Mouse (Mus musculus) kidney, postnatal 0 days (tissue): Measurements from ENCODE around the gene Hsd17b3. TPM values are rescaled to one million over a fixed set of nuclear protein-coding genes. Genes with fewer than 3 reads are reported as not detected.
"Not testable (repeated sequence)": the region's sequence is repeated elsewhere in the genome, so short reads cannot be mapped to it uniquely, and the experiment has no call there.

Experiments
- ATAC-seq: fragments of 200-750 bp; cut with Nextera tagmentation; replicated peaks from 2 replicates; pipeline ENCODE4 v1.8.0; 2017; ENCODE audit warnings: low read depth, moderate number of reproducible peaks, moderate TSS enrichment, moderate library complexity; ENCODE audit not compliant: low FRiP score
- DNase-seq: peaks from one replicate; pipeline ENCODE4 v3.0.0-alpha.2; 2016; ENCODE audit warnings: low spot score
- H3K27ac ChIP-seq: fragments of 300-500 bp; sonication (generic); 2 replicates; pipeline ENCODE4 v1.5.1; 2014; ENCODE audit warnings: mild to moderate bottlenecking
- H3K27me3 ChIP-seq: fragments of 300-500 bp; sonication (generic); 2 replicates; pipeline ENCODE4 v1.6.1; 2014; ENCODE audit warnings: low read length, mixed read lengths; ENCODE audit not compliant: insufficient read depth
- H3K36me3 ChIP-seq: fragments of 300-500 bp; sonication (generic); 2 replicates; pipeline ENCODE4 v1.6.1; 2014; ENCODE audit warnings: low read length, mixed read lengths; ENCODE audit not compliant: insufficient read depth
- H3K4me1 ChIP-seq: fragments of 300-500 bp; sonication (generic); replicated peaks from 2 replicates; pipeline ENCODE4 v1.6.1; 2014; ENCODE audit warnings: antibody characterized with exemption, low read length, mixed read lengths; ENCODE audit not compliant: insufficient read depth
- H3K4me2 ChIP-seq: fragments of 300-500 bp; sonication (generic); 2 replicates; pipeline ENCODE4 v1.6.1; 2014; ENCODE audit warnings: mild to moderate bottlenecking, low read length, moderate library complexity, mixed read lengths
- H3K4me3 ChIP-seq: fragments of 300-500 bp; sonication (generic); replicated peaks from 2 replicates; pipeline ENCODE4 v1.5.1; 2014; ENCODE audit warnings: low read depth, low read length
- H3K9ac ChIP-seq: fragments of 300-500 bp; sonication (generic); 2 replicates; pipeline ENCODE4 v1.6.1; 2014; ENCODE audit warnings: low read depth, low read length
- H3K9me3 ChIP-seq: fragments of 300-500 bp; sonication (generic); replicated peaks from 2 replicates; pipeline ENCODE4 v1.6.1; 2016; ENCODE audit warnings: low read length, inconsistent platforms, mixed read lengths
- CTCF ChIP-seq: IDR thresholded peaks from 2 replicates; pipeline ENCODE4 v1.5.1; 2016; ENCODE audit warnings: antibody characterized with exemption, low read depth, mild to moderate bottlenecking, moderate library complexity
- WGBS: fragments of 180-500 bp; shearing (Covaris S2); extraction: QIAGEN DNeasy Blood & Tissue Kit; methylation state at CpG from one replicate; pipeline ENCODE4 v1.1.7; 2014; 5-methylcytosine and 5-hydroxymethylcytosine counted together
- polyA plus RNA-seq: library from polyadenylated mRNA; unstranded; fragments of >200 nt; fragmentation: Nextera tagmentation; extraction: Ambion mirVana; gene quantifications from 2 replicates; pipeline ENCODE4 v1.2.1, GENCODE M21; 2015

Hsd17b3 gene
- polyA plus RNA-seq, 1 experiment from 2014 or later: not detected

DNA sequence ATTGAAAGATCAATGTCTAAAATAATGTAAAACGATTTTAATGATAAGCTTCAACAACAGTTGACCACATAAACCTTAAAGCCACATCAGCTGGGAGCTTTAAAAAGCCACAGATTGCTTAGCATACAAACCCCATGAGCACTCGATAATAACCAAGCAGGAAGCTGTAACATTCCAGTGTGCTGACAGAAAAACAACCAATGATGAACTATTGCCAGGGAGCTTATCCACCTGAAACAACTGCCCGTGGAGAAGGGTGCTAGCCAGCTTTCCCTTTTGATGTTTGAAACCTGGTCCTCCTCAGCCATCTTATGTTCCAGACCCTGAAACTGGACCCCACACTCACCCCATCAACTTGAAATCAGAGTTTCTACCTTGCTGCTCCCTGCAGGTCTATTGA lies 22.4 kb downstream of the Hsd17b3 start:
- Histone ChIP-seq H3K9ac (no peak overlapping the region), H3K27ac (no peak overlapping the region)
- peak; percentile 64 for DNase-seq

DNA sequence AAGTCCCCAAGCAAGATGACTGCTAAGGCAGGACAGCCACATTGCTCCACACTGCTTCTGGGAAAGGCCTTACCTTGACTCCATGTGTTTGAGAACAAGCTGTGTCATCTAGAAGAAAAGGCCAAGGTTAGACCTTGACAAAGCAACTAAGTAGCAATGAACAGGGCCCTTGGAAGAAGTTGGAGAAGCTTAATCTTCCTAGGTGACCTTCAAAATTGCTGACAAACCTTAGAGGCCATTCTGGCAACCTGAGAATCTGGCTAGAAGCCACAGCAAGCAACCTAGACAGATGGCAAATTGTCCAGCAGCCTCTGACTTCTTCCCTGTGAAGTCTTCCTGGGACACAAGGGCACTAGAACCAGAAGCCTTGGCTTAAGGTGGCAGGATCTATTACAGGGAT lies 24.8 kb downstream of the Hsd17b3 start:
- ATAC-seq (no peak), DNase-seq (no peak)

More for the DNA sequence above, 22.4 kb downstream of the Hsd17b3 start:
- H3K4me1 ChIP-seq: no peaks in the 10 kb centered on the region
- no peaks in the 10 kb centered on the region for H3K27me3 ChIP-seq
- H3K36me3 ChIP-seq: no peaks in the 10 kb centered on the region
- TF ChIP-seq CTCF: no peak
- no peak overlapping the region for H3K4me2 ChIP-seq
- ATAC-seq: no peak; the same call in 1 of the 2 replicates
- no peaks in the 10 kb centered on the region for H3K9me3 ChIP-seq
- no peak overlapping the region for H3K4me3 ChIP-seq
- 9% methylated on average over 3 of the region's 3 CpGs for WGBS

GRCm38 (mm10) chr13:64060935-64061506 lies 28.0 kb downstream of the Hsd17b3 start:
- DNase-seq (no peak), ATAC-seq (no peak)
- 86% methylated on average over 5 of the region's 5 CpGs for WGBS
- H3K4me1 ChIP-seq: no peaks in the 10 kb centered on the region
- H3K27me3 ChIP-seq: no peaks in the 10 kb centered on the region
- no peak overlapping the region for H3K27ac ChIP-seq
- H3K4me2 ChIP-seq: no peak overlapping the region
- TF ChIP-seq CTCF: no peak
- no peaks in the 10 kb centered on the region for H3K9me3 ChIP-seq
- no peaks in the 10 kb centered on the region for H3K36me3 ChIP-seq
- H3K9ac ChIP-seq: no peak overlapping the region
- no peak overlapping the region for H3K4me3 ChIP-seq

More for the DNA sequence above, 24.8 kb downstream of the Hsd17b3 start:
- no peaks in the 10 kb centered on the region for H3K4me1 ChIP-seq
- H3K27me3 ChIP-seq: no peaks in the 10 kb centered on the region
- H3K9ac ChIP-seq: no peak overlapping the region
- no peak overlapping the region for H3K27ac ChIP-seq
- no peak overlapping the region for H3K4me3 ChIP-seq
- no peaks in the 10 kb centered on the region for H3K36me3 ChIP-seq
- TF ChIP-seq CTCF: no peak
- no peaks in the 10 kb centered on the region for H3K9me3 ChIP-seq
- no peak overlapping the region for H3K4me2 ChIP-seq

DNA sequence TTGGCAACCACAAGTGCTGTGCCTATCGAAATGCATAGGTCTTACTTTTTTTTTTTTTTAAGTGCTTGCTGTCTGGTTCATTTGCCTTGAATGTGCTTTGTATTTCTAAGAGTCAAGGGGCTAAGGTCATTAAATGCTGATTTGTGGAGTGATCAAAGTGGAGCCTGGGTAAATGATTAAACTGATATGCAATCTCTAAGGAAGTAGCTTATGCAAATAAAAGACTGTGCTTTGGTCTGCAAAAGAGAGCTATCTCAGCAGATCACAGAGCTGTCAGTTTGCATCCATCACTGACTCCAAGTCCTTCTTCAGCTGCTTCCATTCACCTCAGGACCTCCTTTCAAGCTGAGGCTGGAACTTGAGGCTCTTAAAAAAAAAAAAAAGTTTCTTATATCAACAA lies 35.1 kb downstream of the Hsd17b3 start:
- no peak for TF ChIP-seq CTCF
- Histone ChIP-seq H3K9me3 (peaks cover 7% of the 10 kb centered on the region; the same call in 1 of the 2 replicates), H3K4me2 (no peak overlapping the region), H3K27me3 (no peaks in the 10 kb centered on the region), H3K4me3 (no peak overlapping the region), H3K27ac (no peak overlapping the region), H3K36me3 (no peaks in the 10 kb centered on the region), H3K4me1 (no peaks in the 10 kb centered on the region), H3K9ac (no peak overlapping the region)
- DNase-seq (peak; percentile 31), ATAC-seq (0 out of 2 replicates have a peak, but pooled peaks have one; percentile 29)
- WGBS: 29% methylated on average over 1 of the region's 1 CpGs

- not testable (repeated sequence) for H3K4me2 ChIP-seq, H3K27ac ChIP-seq, H3K9ac ChIP-seq, DNase-seq, H3K4me1 ChIP-seq, H3K4me3 ChIP-seq, ATAC-seq, H3K9me3 ChIP-seq, H3K27me3 ChIP-seq, H3K36me3 ChIP-seq
- 74% methylated on average over 2 of the region's 2 CpGs for WGBS
Measured at GRCm38 (mm10) chr13:64052281-64052680, 36.7 kb downstream of the Hsd17b3 start.

DNA sequence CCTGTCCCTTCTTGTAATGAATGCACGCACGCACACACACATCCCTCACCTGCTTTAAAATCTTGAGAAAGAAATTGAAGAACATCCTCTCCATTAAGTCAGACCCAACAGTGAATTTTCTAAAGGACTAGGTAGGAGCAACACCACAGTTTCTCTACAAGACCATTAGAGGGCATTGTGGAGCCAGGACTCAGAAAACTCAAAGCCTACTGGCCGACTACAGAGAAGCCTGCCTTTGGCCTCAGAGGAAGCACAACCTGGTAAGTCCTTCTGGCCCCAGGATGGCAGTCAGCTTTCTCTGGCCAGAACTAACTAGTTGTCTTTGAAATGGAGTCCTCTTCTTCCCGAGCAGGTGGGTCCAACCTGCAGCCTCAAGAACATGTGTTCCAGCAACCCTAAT lies 38.1 kb downstream of the Hsd17b3 start:
- no peak overlapping the region for H3K4me3 ChIP-seq
- peak; percentile 56 for DNase-seq
- H3K9me3 ChIP-seq: peaks cover 7% of the 10 kb centered on the region; the same call in 1 of the 2 replicates
- peak; percentile 60 for TF ChIP-seq CTCF
- WGBS: 71% methylated on average over 4 of the region's 4 CpGs
- ATAC-seq: no peak
- no peaks in the 10 kb centered on the region for H3K36me3 ChIP-seq
- no peak overlapping the region for H3K4me2 ChIP-seq
- H3K27me3 ChIP-seq: no peaks in the 10 kb centered on the region
- H3K4me1 ChIP-seq: no peaks in the 10 kb centered on the region
- H3K27ac ChIP-seq: no peak overlapping the region
- no peak overlapping the region for H3K9ac ChIP-seq

GRCm38 (mm10) chr13:64049535-64049934 lies 39.5 kb downstream of the Hsd17b3 start:
- Histone ChIP-seq H3K9ac (no peak overlapping the region), H3K36me3 (no peaks in the 10 kb centered on the region)

More at GRCm38 (mm10) chr13:64049535-64049934, 39.5 kb downstream of the Hsd17b3 start:
- H3K4me3 ChIP-seq: no peak overlapping the region
- H3K4me1 ChIP-seq: no peaks in the 10 kb centered on the region
- DNase-seq: no peak
- no peak for TF ChIP-seq CTCF
- H3K27ac ChIP-seq: no peak overlapping the region
- no peak overlapping the region for H3K4me2 ChIP-seq
- H3K9me3 ChIP-seq: 0 out of 2 replicates have a peak, but pooled peaks cover 1% of the 10 kb centered on the region
- no peak for ATAC-seq
- no peaks in the 10 kb centered on the region for H3K27me3 ChIP-seq
